Mouse (Mus musculus) E14TG2a.4 (cell line): ENCODE measurements around the gene March6.

Experiments used
- H3K27me3 ChIP-seq: 2 replicates; pipeline ENCODE4 v1.6.1; 2014; ENCODE audit warnings: low read length, control low read depth; ENCODE audit not compliant: insufficient read depth
- H3K36me3 ChIP-seq: 2 replicates; pipeline ENCODE4 v1.6.1; 2014; ENCODE audit warnings: low read length, control low read depth; ENCODE audit not compliant: insufficient read depth
- H3K4me1 ChIP-seq: replicated peaks from 2 replicates; pipeline ENCODE4 v1.6.1; 2014; ENCODE audit warnings: low read depth, low read length, control low read depth
- H3K4me3 ChIP-seq: replicated peaks from 2 replicates; pipeline ENCODE4 v1.5.1; 2014; ENCODE audit warnings: mild to moderate bottlenecking, low read length
- H3K9me3 ChIP-seq: 2 replicates; pipeline ENCODE4 v1.6.1; 2014; ENCODE audit warnings: low read length, control low read depth
- CTCF ChIP-seq: conservative IDR thresholded peaks from 2 replicates; pipeline ENCODE4 v1.5.1; 2014; ENCODE audit warnings: low read length
- NANOG ChIP-seq: IDR thresholded peaks from 2 replicates; pipeline ENCODE4 v1.6.1; 2014; ENCODE audit warnings: borderline replicate concordance, low read length, mixed read lengths
- POU5F1 ChIP-seq: IDR thresholded peaks from 2 replicates; pipeline ENCODE4 v1.6.1; 2014; ENCODE audit warnings: low read length, borderline replicate concordance

Gene March6

DNA sequence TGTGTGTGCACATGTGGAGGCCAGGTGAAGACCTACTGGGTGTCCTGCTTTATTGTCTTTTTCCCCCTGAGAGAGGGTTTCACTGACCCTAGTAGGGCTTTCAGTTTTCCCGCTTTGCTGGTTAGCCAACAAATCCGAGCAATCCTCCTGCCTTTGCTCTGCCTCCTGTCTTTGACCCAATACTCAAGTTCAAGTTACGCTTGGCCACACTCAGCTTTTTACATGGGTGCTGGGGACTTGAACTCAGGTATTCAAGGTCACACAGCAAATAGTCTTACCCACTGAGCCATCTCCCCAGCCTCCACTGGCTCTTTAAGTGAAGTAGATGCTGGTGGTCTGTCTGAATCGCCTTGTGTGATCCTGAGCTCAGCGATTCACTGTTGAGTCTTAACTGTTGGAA is 124.0 kb downstream of the March6 start:
- peaks cover 16% of the 10 kb centered on the region for H3K27me3 ChIP-seq
- TF ChIP-seq CTCF, result no peak
- TF ChIP-seq POU5F1, result no peak
- TF ChIP-seq NANOG, result no peak
- H3K36me3 ChIP-seq, result no peaks in the 10 kb centered on the region

More for the DNA sequence above, 124.0 kb downstream of the March6 start:
- peaks cover 53% of the 10 kb centered on the region for H3K4me1 ChIP-seq
- no peak overlapping the region for H3K4me3 ChIP-seq
- H3K9me3 ChIP-seq, result no peaks in the 10 kb centered on the region
